Mouse (Mus musculus) kidney, adult 2 months (tissue): ENCODE data around the gene Il17re. TPM values are rescaled to one million over a fixed set of nuclear protein-coding genes. Genes with fewer than 3 reads are reported as not detected.

Experiments used
- DNase-seq: peaks from one replicate; pipeline ENCODE4 v3.0.0; 2021
- H3K27ac ChIP-seq: fragments of 200-500 bp; 2 replicates; pipeline ENCODE4 v1.5.1; 2012; ENCODE audit warnings: low read depth, low read length, control low read depth, inconsistent platforms; ENCODE audit not compliant: insufficient read depth
- H3K27me3 ChIP-seq: fragments of 200-500 bp; replicated peaks from 2 replicates; pipeline ENCODE4 v1.6.1; 2012; ENCODE audit warnings: mild to moderate bottlenecking, moderate library complexity, low read length, inconsistent platforms; ENCODE audit not compliant: control insufficient read depth, insufficient read depth
- H3K36me3 ChIP-seq: fragments of 200-500 bp; 2 replicates; pipeline ENCODE4 v1.6.1; 2012; ENCODE audit warnings: mild to moderate bottlenecking, moderate library complexity, low read length, inconsistent platforms; ENCODE audit not compliant: control insufficient read depth, insufficient read depth
- H3K4me1 ChIP-seq: fragments of 200-500 bp; 2 replicates; pipeline ENCODE4 v1.6.1; 2011; ENCODE audit warnings: low read length; ENCODE audit not compliant: control insufficient read depth, insufficient read depth
- H3K4me3 ChIP-seq: fragments of 200-500 bp; 2 replicates; pipeline ENCODE4 v1.5.1; 2011; ENCODE audit warnings: mild to moderate bottlenecking, low read depth, low read length, control low read depth; ENCODE audit not compliant: insufficient read depth
- CTCF ChIP-seq: fragments of 200-500 bp; conservative IDR thresholded peaks from 2 replicates; pipeline ENCODE4 v1.5.1; 2011; ENCODE audit warnings: low read depth, mild to moderate bottlenecking, control low read depth, low read length, moderate library complexity, mixed read lengths; ENCODE audit not compliant: insufficient read depth, insufficient read length
- POLR2A ChIP-seq: fragments of 200-500 bp; IDR thresholded peaks from one replicate; pipeline ENCODE4 v1.6.1; 2011; ENCODE audit warnings: low read depth, low read length, control low read depth
- WGBS: fragments of 180-500 bp; shearing (Covaris S2); methylation state at CpG from one replicate; pipeline ENCODE4 v1.1.7; 2018; 5-methylcytosine and 5-hydroxymethylcytosine counted together
- polyA plus RNA-seq: library from polyadenylated mRNA; depleted of rRNA; stranded (reverse); fragments of >200 nt; gene quantifications from 2 replicates; pipeline ENCODE4 v1.2.3, GENCODE M21; 2012

Gene Il17re
- polyA plus RNA-seq, 1 experiment = 25.7 TPM

- H3K27ac ChIP-seq = peak overlapping the region; percentile 49; the same call in 1 of the 2 replicates
- WGBS = 42% methylated on average over 7 of the region's 7 CpGs
- no peaks in the 10 kb centered on the region; the same call in 1 of the 2 replicates for H3K36me3 ChIP-seq
- no peak for TF ChIP-seq POLR2A
- no peaks in the 10 kb centered on the region for H3K27me3 ChIP-seq
- peak; percentile 77 for DNase-seq
- peaks cover 6% of the 10 kb centered on the region for H3K4me1 ChIP-seq
- H3K4me3 ChIP-seq = no peak overlapping the region
Observed at GRCm38 (mm10) chr6:113487125-113487576, 28.9 kb downstream of the Il17re start.

- H3K4me1 ChIP-seq = no peaks in the 10 kb centered on the region; the same call in 1 of the 2 replicates
- 95% methylated on average over 14 of the region's 14 CpGs for WGBS
- DNase-seq = no peak
- no peaks in the 10 kb centered on the region; the same call in 1 of the 2 replicates for H3K36me3 ChIP-seq
- no peaks in the 10 kb centered on the region for H3K27me3 ChIP-seq
- no peak overlapping the region for H3K4me3 ChIP-seq
- H3K27ac ChIP-seq = no peak overlapping the region
- no peak for TF ChIP-seq POLR2A
- TF ChIP-seq CTCF = no peak
Observed at GRCm38 (mm10) chr6:113489410-113489809, 31.1 kb downstream of the Il17re start.

GRCm38 (mm10) chr6:113492101-113492864 lies 34.0 kb downstream of the Il17re start:
- no peak overlapping the region for H3K4me3 ChIP-seq
- H3K27me3 ChIP-seq = no peaks in the 10 kb centered on the region
- TF ChIP-seq POLR2A (no peak), CTCF (no peak)
- no peak for DNase-seq
- H3K36me3 ChIP-seq = no peaks in the 10 kb centered on the region; the same call in 1 of the 2 replicates
- H3K4me1 ChIP-seq = no peaks in the 10 kb centered on the region; the same call in 1 of the 2 replicates
- WGBS = 85% methylated on average over 24 of the region's 24 CpGs
- H3K27ac ChIP-seq = no peak overlapping the region

- H3K27ac ChIP-seq = no peak overlapping the region; the same call in 1 of the 2 replicates
Observed at GRCm38 (mm10) chr6:113494258-113494788, 36.0 kb downstream of the Il17re start.

GRCm38 (mm10) chr6:113495071-113495675 lies 36.9 kb downstream of the Il17re start:
- peak overlapping the region; percentile 52; the same call in 1 of the 2 replicates for H3K4me3 ChIP-seq
- TF ChIP-seq POLR2A (no peak), CTCF (no peak)
- 54% methylated on average over 28 of the region's 28 CpGs for WGBS
- DNase-seq = no peak
- H3K27me3 ChIP-seq = no peaks in the 10 kb centered on the region
- H3K36me3 ChIP-seq = no peaks in the 10 kb centered on the region
- no peaks in the 10 kb centered on the region for H3K4me1 ChIP-seq
- H3K27ac ChIP-seq = no peak overlapping the region

More at GRCm38 (mm10) chr6:113494258-113494788, 36.0 kb downstream of the Il17re start:
- peak; percentile 85 for DNase-seq
- Histone ChIP-seq H3K4me3 (peak overlapping the region; percentile 52), H3K27me3 (no peaks in the 10 kb centered on the region), H3K4me1 (no peaks in the 10 kb centered on the region), H3K36me3 (no peaks in the 10 kb centered on the region; the same call in 1 of the 2 replicates)
- TF ChIP-seq CTCF = peak; percentile 74
- TF ChIP-seq POLR2A = no peak
- WGBS = 2% methylated on average over 54 of the region's 54 CpGs

GRCm38 (mm10) chr6:113499346-113499745 lies 41.1 kb downstream of the Il17re start:
- DNase-seq = no peak
- Histone ChIP-seq H3K4me1 (no peaks in the 10 kb centered on the region), H3K36me3 (no peaks in the 10 kb centered on the region), H3K27me3 (no peaks in the 10 kb centered on the region), H3K4me3 (no peak overlapping the region), H3K27ac (no peak overlapping the region)
- no peak for TF ChIP-seq POLR2A
- no peak for TF ChIP-seq CTCF
- WGBS = 68% methylated on average over 6 of the region's 6 CpGs

- Histone ChIP-seq H3K27ac (no peak within 1 kb of the TSS), H3K27me3 (no peaks in the 10 kb centered on the region), H3K36me3 (no peaks in the 10 kb centered on the region), H3K4me1 (no peaks in the 10 kb centered on the region), H3K4me3 (no peak within 1 kb of the TSS)
- no peak for DNase-seq
- WGBS = 4% methylated on average over 32 of the region's 32 CpGs
- TF ChIP-seq CTCF = no peak
- no peak for TF ChIP-seq POLR2A
Observed at GRCm38 (mm10) chr6:113501388-113502084, 43.3 kb downstream of the Il17re start, which contains the start of gene Prrt3. Prrt3 (minus strand) TSS chr6:113501931.
